In genomic region chr17:35045807-35046680, GRCm38 (mm10) we compare ENCODE assay signal across 8 mouse cellular contexts. TPM values are rescaled to one million over a fixed set of nuclear protein-coding genes. Genes with fewer than 3 reads are reported as not detected.
A peak's percentile ranks its signal among the peaks of the same experiment; 100 is the strongest.
DNase-seq lines count a peak whose midpoint lies in the region; ATAC-seq and TF ChIP-seq lines count a peak whose summit lies in the region.

No protein-coding gene starts in this region.

- no peaks in the 10 kb centered on the region for H3K9me3 ChIP-seq in limb, embryonic 12.5 days

- peaks cover 2% of the 10 kb centered on the region; the same call in 1 of the 2 replicates for H3K27me3 ChIP-seq in testis, adult 2 months (ENCODE audit: control insufficient read depth, insufficient read depth, low read length)
- H3K27me3 ChIP-seq in limb, embryonic 12.5 days, result no peaks in the 10 kb centered on the region

- TF ChIP-seq POLR2A in testis, adult 2 months (IDR thresholded peaks at IDR 0.05; ENCODE audit: control insufficient read depth, low read depth, low read length), result peak; percentile 63; the same call in 1 of the 2 replicates

- peak overlapping the region; percentile 84 for H3K9ac ChIP-seq in limb, embryonic 12.5 days (replicated peaks)

- peak overlapping the region; percentile 86 for H3K4me3 ChIP-seq in testis, adult 2 months (ENCODE audit: control insufficient read depth, low read depth, low read length)
- H3K4me3 ChIP-seq in limb, embryonic 12.5 days (replicated peaks), result peak overlapping the region; percentile 62

- H3K4me2 ChIP-seq in limb, embryonic 12.5 days, result peak overlapping the region; percentile 94

- H3K4me1 ChIP-seq in testis, adult 2 months (ENCODE audit: control insufficient read depth, insufficient read depth, low read length), result peaks cover 17% of the 10 kb centered on the region
- peaks cover 39% of the 10 kb centered on the region for H3K4me1 ChIP-seq in limb, embryonic 12.5 days (replicated peaks)

- no peak for TF ChIP-seq CTCF in testis, adult 2 months (IDR thresholded peaks at IDR 0.05; ENCODE audit: control insufficient read depth, insufficient read depth, insufficient replicate concordance, low read depth, low read length)

- H3K27ac ChIP-seq in testis, adult 2 months (ENCODE audit: control insufficient read depth, insufficient read depth, low read depth, low read length), result peak overlapping the region; percentile 73
- H3K27ac ChIP-seq in limb, embryonic 12.5 days, result peak overlapping the region; percentile 89

- H3K36me3 ChIP-seq in testis, adult 2 months (ENCODE audit: control insufficient read depth, insufficient read depth, low read length), result no peaks in the 10 kb centered on the region
- no peaks in the 10 kb centered on the region for H3K36me3 ChIP-seq in limb, embryonic 12.5 days

- ATAC-seq in limb, embryonic 12.5 days (ENCODE audit: insufficient number of reproducible peaks, insufficient read depth, low FRiP score, low TSS enrichment, low read depth), result no peak; the same call in 1 of the 2 replicates
- peak; percentile 1; the same call in 1 of the 2 replicates for ATAC-seq in neutrophil, adult 5-6 weeks (ENCODE audit: extremely low read depth, insufficient number of reproducible peaks, low FRiP score, poor library complexity, severe bottlenecking)

- DNase-seq in embryo, embryonic 10.5 days (ENCODE audit: low spot score), result peak; percentile 41
- DNase-seq in embryo, embryonic 11 days, result no peak
- DNase-seq in testis, postnatal 10 days (ENCODE audit: low spot score), result no peak
- DNase-seq in spleen, adult 12 weeks (ENCODE audit: low spot score), result no peak
- no peak for DNase-seq in adipocyte (ENCODE audit: low spot score)

- 5% methylated on average over 48 of the region's 48 CpGs for WGBS in limb, embryonic 12.5 days

RNA-seq across cellular contexts. Expression of gene Msh5, which starts 0.5 kb away (rescaled TPM):
- polyA plus RNA-seq in testis, adult 2 months (2012; rRNA removed), result 19.3 and 20.4 TPM in 2 replicates
- polyA plus RNA-seq in limb, embryonic 12.5 days (2016; fragmentation: Nextera tagmentation; extraction: Ambion mirVana), result 2.9 and 3.4 TPM in 2 replicates
- total RNA-seq in neutrophil, adult 5-6 weeks (2017), result 4.7 and 7.0 TPM in 2 replicates

RNA-seq across cellular contexts. Expression of gene Clic1, which starts 3.7 kb away (rescaled TPM):
- 24.1 and 24.8 TPM in 2 replicates for polyA plus RNA-seq in testis, adult 2 months (2012; rRNA removed)
- 194 and 195 TPM in 2 replicates for polyA plus RNA-seq in limb, embryonic 12.5 days (2016; fragmentation: Nextera tagmentation; extraction: Ambion mirVana)
- 394 and 439 TPM in 2 replicates for total RNA-seq in neutrophil, adult 5-6 weeks (2017)

RNA-seq across cellular contexts. Expression of gene Ddah2, which starts 12.8 kb away (rescaled TPM):
- polyA plus RNA-seq in testis, adult 2 months (2012; rRNA removed), result 11.1 and 14.4 TPM in 2 replicates
- polyA plus RNA-seq in limb, embryonic 12.5 days (2016; fragmentation: Nextera tagmentation; extraction: Ambion mirVana), result 489 and 492 TPM in 2 replicates
- 4.5 and 8.1 TPM in 2 replicates for total RNA-seq in neutrophil, adult 5-6 weeks (2017)

RNA-seq across cellular contexts. Expression of gene Sapcd1, which starts 18.2 kb away (rescaled TPM):
- polyA plus RNA-seq in testis, adult 2 months (2012; rRNA removed), result 3.5 and 3.8 TPM in 2 replicates
- 3.2 and 3.3 TPM in 2 replicates for polyA plus RNA-seq in limb, embryonic 12.5 days (2016; fragmentation: Nextera tagmentation; extraction: Ambion mirVana)
- total RNA-seq in neutrophil, adult 5-6 weeks (2017), result 2.0 and 2.6 TPM in 2 replicates

RNA-seq across cellular contexts. Expression of gene Ly6g6c, which starts 19.1 kb away (rescaled TPM):
- 117 and 146 TPM in 2 replicates for polyA plus RNA-seq in testis, adult 2 months (2012; rRNA removed)
- not detected in 2 replicates for polyA plus RNA-seq in limb, embryonic 12.5 days (2016; fragmentation: Nextera tagmentation; extraction: Ambion mirVana)
- total RNA-seq in neutrophil, adult 5-6 weeks (2017), result 0.49 TPM in 1 of 2 replicates, not detected in the other

Comparison
In these comparisons a context has a peak if more than half of its experiments do, and no peak if none do; other contexts are left out.
1. RNA of gene Ddah2, which starts 12.8 kb away (polyA plus RNA-seq): 489 to 492 TPM in limb, embryonic 12.5 days; 11.1 to 14.4 TPM in testis, adult 2 months; every median in the first group is over 10 times any median in the second.